Mouse (Mus musculus) heart, postnatal 0 days (tissue): ENCODE measurements around the gene Dyrk3. TPM values are rescaled to one million over a fixed set of nuclear protein-coding genes. Genes with fewer than 3 reads are reported as not detected.

Experiments used
- ATAC-seq: fragments of 200-750 bp; cut with Nextera tagmentation; 2 replicates; pipeline ENCODE4 v1.8.0; 2017; ENCODE audit warnings: low read depth, moderate number of reproducible peaks, moderate library complexity; ENCODE audit not compliant: insufficient read depth
- DNase-seq: peaks from one replicate; pipeline ENCODE4 v3.0.0-alpha.2; 2016; ENCODE audit warnings: low spot score
- H3K27ac ChIP-seq: fragments of 300-500 bp; sonication (generic); 2 replicates; pipeline ENCODE4 v1.5.1; 2014; ENCODE audit warnings: low read depth, mild to moderate bottlenecking
- H3K27me3 ChIP-seq: fragments of 300-500 bp; sonication (generic); 2 replicates; pipeline ENCODE4 v1.6.1; 2014; ENCODE audit warnings: low read length, mixed read lengths; ENCODE audit not compliant: control insufficient read depth, insufficient read depth
- H3K36me3 ChIP-seq: fragments of 300-500 bp; sonication (generic); replicated peaks from 2 replicates; pipeline ENCODE4 v1.6.1; 2014; ENCODE audit warnings: low read length, mixed read lengths; ENCODE audit not compliant: control insufficient read depth, insufficient read depth
- H3K4me1 ChIP-seq: fragments of 300-500 bp; sonication (generic); 2 replicates; pipeline ENCODE4 v1.6.1; 2014; ENCODE audit warnings: antibody characterized with exemption; ENCODE audit not compliant: control insufficient read depth, insufficient read depth
- H3K4me2 ChIP-seq: fragments of 300-500 bp; sonication (generic); 2 replicates; pipeline ENCODE4 v1.6.1; 2014; ENCODE audit warnings: low read depth, mild to moderate bottlenecking, low read length, moderate library complexity
- H3K4me3 ChIP-seq: fragments of 300-500 bp; sonication (generic); 2 replicates; pipeline ENCODE4 v1.5.1; 2014; ENCODE audit warnings: low read depth, low read length
- H3K9ac ChIP-seq: fragments of 300-500 bp; sonication (generic); replicated peaks from 2 replicates; pipeline ENCODE4 v1.6.1; 2014; ENCODE audit warnings: low read depth, low read length, mixed read lengths
- H3K9me3 ChIP-seq: fragments of 300-500 bp; sonication (generic); replicated peaks from 2 replicates; pipeline ENCODE4 v1.6.1; 2016; ENCODE audit warnings: low read length; ENCODE audit not compliant: control insufficient read depth
- CTCF ChIP-seq: IDR thresholded peaks from 2 replicates; pipeline ENCODE4 v1.5.1; 2016; ENCODE audit warnings: antibody characterized with exemption, control low read depth, low read depth
- EP300 ChIP-seq: IDR thresholded peaks from 2 replicates; pipeline ENCODE4 v1.6.1; 2016; ENCODE audit warnings: antibody characterized with exemption, low read depth
- WGBS: fragments of 180-500 bp; shearing (Covaris S2); extraction: QIAGEN DNeasy Blood & Tissue Kit; methylation state at CpG from one replicate; pipeline ENCODE4 v1.1.7; 2014; 5-methylcytosine and 5-hydroxymethylcytosine counted together
- polyA plus RNA-seq: library from polyadenylated mRNA; unstranded; fragments of >200 nt; fragmentation: Nextera tagmentation; extraction: Ambion mirVana; gene quantifications from 2 replicates; pipeline ENCODE4 v1.2.1, GENCODE M21; 2015
- total RNA-seq: library from RNA; depleted of rRNA; stranded (reverse); fragments of >200 nt; gene quantifications from 2 replicates; pipeline ENCODE4 v1.2.3, GENCODE M21; 2014; ENCODE audit warnings: low replicate concordance

Dyrk3 gene
- total and polyA plus RNA-seq, 2 experiments from 2014 or later = 0.86 to 1.4 TPM

- 0 out of 2 replicates have a peak overlapping the region, but pooled peaks have one; percentile 8 for H3K4me3 ChIP-seq
- DNase-seq (no peak), ATAC-seq (peak; percentile 15; the same call in 1 of the 2 replicates)
- peak overlapping the region; percentile 92 for H3K27ac ChIP-seq
- TF ChIP-seq CTCF (no peak), EP300 (no peak)
- no peaks in the 10 kb centered on the region for H3K27me3 ChIP-seq
- H3K4me1 ChIP-seq = peaks cover 93% of the 10 kb centered on the region
- H3K36me3 ChIP-seq = no peaks in the 10 kb centered on the region
- no peaks in the 10 kb centered on the region for H3K9me3 ChIP-seq
- H3K4me2 ChIP-seq = peak overlapping the region; percentile 47
- 37% methylated on average over 4 of the region's 4 CpGs for WGBS
- H3K9ac ChIP-seq = peak overlapping the region; percentile 53
These were observed 47.3 kb downstream of the Dyrk3 start for GRCm38 (mm10) chr1:131090877-131091276.

GRCm38 (mm10) chr1:131090261-131090660 lies 47.9 kb downstream of the Dyrk3 start:
- H3K4me2 ChIP-seq = peak overlapping the region; percentile 47
- no peaks in the 10 kb centered on the region for H3K9me3 ChIP-seq
- peak; percentile 82 for ATAC-seq
- peak overlapping the region; percentile 53 for H3K9ac ChIP-seq
- WGBS = 15% methylated on average over 5 of the region's 5 CpGs
- 0 out of 2 replicates have a peak overlapping the region, but pooled peaks have one; percentile 8 for H3K4me3 ChIP-seq
- DNase-seq = peak; percentile 86
- TF ChIP-seq EP300 (no peak), CTCF (no peak)
- peaks cover 89% of the 10 kb centered on the region for H3K4me1 ChIP-seq
- no peaks in the 10 kb centered on the region for H3K27me3 ChIP-seq
- peak overlapping the region; percentile 92 for H3K27ac ChIP-seq
- no peaks in the 10 kb centered on the region for H3K36me3 ChIP-seq

DNA sequence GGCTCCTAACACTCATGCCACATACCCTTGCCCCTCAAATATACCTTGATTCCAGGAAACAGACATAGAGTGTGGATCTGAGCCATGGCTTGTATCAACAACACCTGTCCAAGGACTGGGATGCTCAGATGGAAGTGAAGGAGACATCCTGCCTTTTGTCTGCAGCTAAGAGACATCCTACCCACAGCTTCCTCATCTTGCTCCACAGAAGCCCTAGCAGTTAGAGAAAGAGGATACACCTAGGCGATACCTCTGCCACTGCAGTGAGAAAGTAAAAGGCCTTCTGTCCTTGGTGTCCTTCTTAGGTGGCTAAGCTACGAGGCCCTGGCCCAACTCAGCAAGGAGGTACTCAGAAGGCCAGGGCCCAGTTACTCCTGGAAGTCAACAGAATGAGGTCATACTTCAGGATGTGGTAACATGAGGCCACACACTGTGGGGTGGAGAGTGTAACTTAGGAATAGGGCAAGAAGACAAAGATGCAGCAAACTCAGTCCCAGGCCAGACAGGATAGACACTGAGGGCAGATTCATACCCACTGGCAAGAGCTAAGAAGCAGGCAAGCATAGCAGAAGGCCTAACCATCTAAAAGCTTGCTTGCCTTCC lies 48.5 kb downstream of the Dyrk3 start:
- Histone ChIP-seq H3K36me3 (no peaks in the 10 kb centered on the region), H3K9me3 (no peaks in the 10 kb centered on the region), H3K27ac (peak overlapping the region; percentile 92), H3K4me3 (no peak overlapping the region), H3K9ac (peak overlapping the region; percentile 10; the same call in 1 of the 2 replicates), H3K4me1 (peaks cover 89% of the 10 kb centered on the region), H3K4me2 (peak overlapping the region; percentile 36), H3K27me3 (no peaks in the 10 kb centered on the region)
- WGBS = 47% methylated on average over 2 of the region's 2 CpGs
- DNase-seq = no peak
- ATAC-seq = peak; percentile 62
- TF ChIP-seq CTCF (no peak), EP300 (no peak)

DNA sequence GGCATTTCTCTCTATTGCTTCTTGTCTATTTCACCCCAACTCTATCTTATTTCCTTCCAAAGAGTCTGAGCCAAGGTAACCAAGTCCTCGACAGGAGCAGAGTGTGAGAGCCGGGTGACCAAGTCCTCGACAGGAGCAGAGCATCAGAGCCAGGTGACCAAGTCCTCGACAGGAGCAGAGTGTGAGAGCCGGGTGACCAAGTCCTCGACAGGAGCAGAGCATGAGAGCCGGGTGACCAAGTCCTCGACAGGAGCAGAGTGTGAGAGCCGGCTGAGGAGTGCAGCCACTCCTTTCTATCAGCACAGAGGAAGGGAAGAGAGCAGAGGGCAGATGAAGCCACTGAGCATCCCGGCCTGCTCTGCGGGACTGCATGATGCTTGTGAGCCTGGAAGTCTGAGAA lies 49.6 kb downstream of the Dyrk3 start:
- H3K27ac ChIP-seq = peak overlapping the region; percentile 46
- WGBS = 25% methylated on average over 11 of the region's 11 CpGs
- no peaks in the 10 kb centered on the region for H3K9me3 ChIP-seq
- peaks cover 93% of the 10 kb centered on the region for H3K4me1 ChIP-seq
- no peak overlapping the region for H3K9ac ChIP-seq
- no peak for DNase-seq
- ATAC-seq = no peak
- H3K36me3 ChIP-seq = no peaks in the 10 kb centered on the region
- no peaks in the 10 kb centered on the region for H3K27me3 ChIP-seq
- TF ChIP-seq EP300 (no peak), CTCF (no peak)
- peak overlapping the region; percentile 15; the same call in 1 of the 2 replicates for H3K4me2 ChIP-seq
- no peak overlapping the region for H3K4me3 ChIP-seq

- TF ChIP-seq CTCF (no peak), EP300 (no peak)
- 0 out of 2 replicates have a peak overlapping the region, but pooled peaks have one; percentile 27 for H3K9ac ChIP-seq
- H3K27ac ChIP-seq = peak overlapping the region; percentile 15; the same call in 1 of the 2 replicates
- WGBS = 16% methylated on average over 7 of the region's 7 CpGs
- ATAC-seq (no peak), DNase-seq (no peak)
- H3K9me3 ChIP-seq = no peaks in the 10 kb centered on the region
- peak overlapping the region; percentile 32 for H3K4me2 ChIP-seq
- no peaks in the 10 kb centered on the region for H3K27me3 ChIP-seq
- no peak overlapping the region; the same call in 1 of the 2 replicates for H3K4me3 ChIP-seq
- H3K36me3 ChIP-seq = no peaks in the 10 kb centered on the region
- peaks cover 93% of the 10 kb centered on the region for H3K4me1 ChIP-seq
These were observed 51.2 kb downstream of the Dyrk3 start for GRCm38 (mm10) chr1:131086907-131087306.
